Mouse (Mus musculus): ENCODE results near the gene Tppp. TPM values are rescaled to one million over a fixed set of nuclear protein-coding genes. Genes with fewer than 3 reads are reported as not detected.

The Tppp gene
- 101 and 119 TPM in 2 replicates for polyA plus RNA-seq (2021; fragmentation: Nextera tagmentation)
- long read RNA-seq, experiment 1, full-length matches to known transcripts: 719 of 1,030 reads
- long read RNA-seq, experiment 1, partial matches to known transcripts: 270 of 1,030 reads
- long read RNA-seq, experiment 1, other reads (novel, unspliced or antisense): 41 of 1,030 reads
- long read RNA-seq, experiment 2, full-length matches to known transcripts: 42 of 207 reads
- long read RNA-seq, experiment 2, partial matches to known transcripts: 163 of 207 reads
- long read RNA-seq, experiment 2, other reads (novel, unspliced or antisense): 2 of 207 reads

DNA sequence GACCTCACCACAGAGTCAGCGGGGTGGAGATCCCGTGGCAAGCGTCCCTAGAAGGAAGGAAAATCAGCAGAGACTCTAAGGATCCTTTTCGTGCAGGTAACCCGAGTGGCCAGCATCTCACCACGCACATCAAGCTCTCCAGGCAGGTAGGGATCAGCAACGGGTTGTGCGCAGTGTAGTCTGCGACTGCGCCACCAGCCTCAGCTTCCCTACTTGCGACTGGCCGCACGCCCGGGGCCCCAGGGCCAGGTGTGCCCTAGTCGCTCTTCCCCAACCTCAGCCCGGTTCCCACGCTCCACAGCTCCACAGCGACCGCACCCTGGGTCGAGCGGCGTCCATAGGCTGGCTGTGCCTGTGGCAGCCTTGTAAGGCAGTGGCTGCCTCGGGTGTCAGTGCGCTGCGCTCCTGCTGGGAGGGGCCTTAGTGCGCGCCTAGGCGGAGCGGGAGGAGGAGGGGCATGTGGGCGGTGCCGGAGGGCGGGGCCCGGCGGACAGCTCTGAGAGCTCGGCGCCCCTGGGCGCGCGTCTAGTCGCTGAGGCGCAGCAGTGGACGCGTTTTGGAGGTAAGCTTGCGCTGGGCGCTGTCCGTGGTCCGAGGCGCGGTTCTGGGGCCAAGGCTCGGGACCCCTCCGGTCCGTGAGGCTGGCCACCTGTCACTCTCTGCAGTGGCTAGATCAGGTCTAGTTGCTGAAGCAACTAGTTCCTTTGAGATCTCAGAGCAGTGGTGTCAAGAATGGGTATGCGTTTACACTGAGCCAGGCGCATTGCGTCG is at the start of gene Tppp:
Gene Tppp, plus strand, starts transcription at position 460 of the 771 bp plus-strand sequence.

GRCm38 (mm10) chr13:73963551-73963950 is 45.7 kb upstream of the Tppp start, which contains the start of gene Zdhhc11:
Zdhhc11 (plus strand) TSS chr13:73963851.

DNA sequence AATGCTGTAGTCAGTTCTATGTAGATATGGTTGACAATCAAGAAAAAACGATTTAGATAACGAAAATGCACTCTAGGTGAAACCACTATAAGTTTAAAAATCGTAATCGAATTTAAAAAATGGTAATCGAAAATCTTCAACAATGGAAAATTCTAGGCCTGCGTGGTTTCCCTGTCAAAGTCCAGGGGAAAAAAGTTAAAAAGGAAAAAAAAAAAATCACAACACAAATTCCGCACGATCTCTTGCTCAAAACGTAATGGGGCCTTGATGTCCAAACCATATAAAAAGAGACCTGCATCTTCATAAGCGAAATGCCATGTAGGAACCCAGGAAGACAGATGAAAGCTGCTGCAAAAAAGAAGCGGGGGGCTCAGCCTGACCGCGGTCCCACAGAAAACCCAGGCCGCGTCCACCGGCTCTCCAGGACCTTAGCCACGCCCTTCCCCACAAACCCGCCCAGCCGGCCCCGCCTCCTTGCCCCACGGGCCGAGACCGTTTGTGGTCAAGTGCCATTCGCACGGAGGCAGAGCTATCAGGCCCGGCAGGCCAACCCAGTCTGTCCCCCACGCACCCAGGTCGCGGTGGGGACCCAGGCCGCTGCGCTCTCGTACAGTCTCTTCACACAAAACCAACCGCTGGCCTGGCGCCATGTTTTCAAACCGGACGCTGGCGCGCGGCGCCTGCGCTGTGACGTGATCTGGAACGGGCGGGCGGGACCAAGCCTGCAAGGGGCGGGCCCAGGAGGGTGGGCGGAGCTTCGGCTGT is 52.6 kb downstream of the Tppp start, which contains the start of gene Cep72:
Gene Cep72, minus strand, starts transcription at position 687 of the 765 bp plus-strand sequence.

Other genes with a start within 250 kb of the Tppp start
- gene Nkd2, start 161.8 kb upstream of the Tppp start, polyA plus RNA-seq (2021; fragmentation: Nextera tagmentation): 1.0 and 1.5 TPM in 2 replicates
- gene Trip13, start 71.6 kb upstream of the Tppp start, polyA plus RNA-seq (2021; fragmentation: Nextera tagmentation): 0.34 and 0.82 TPM in 2 replicates
- 37.9 and 51.5 TPM in 2 replicates for gene Brd9, start 71.6 kb upstream of the Tppp start, polyA plus RNA-seq (2021; fragmentation: Nextera tagmentation)
- not detected in 2 replicates for gene Zdhhc11, start 45.6 kb upstream of the Tppp start, polyA plus RNA-seq (2021; fragmentation: Nextera tagmentation)
- 0.44 and 0.56 TPM in 2 replicates for gene Cep72, start 52.9 kb downstream of the Tppp start, polyA plus RNA-seq (2021; fragmentation: Nextera tagmentation)
- gene Slc9a3, start 112.0 kb downstream of the Tppp start, polyA plus RNA-seq (2021; fragmentation: Nextera tagmentation): 0.53 and 0.94 TPM in 2 replicates
- gene Exoc3, start 199.3 kb downstream of the Tppp start, polyA plus RNA-seq (2021; fragmentation: Nextera tagmentation): 34.6 and 34.8 TPM in 2 replicates